Mouse (Mus musculus): ENCODE data around the gene Alkbh5. TPM values are rescaled to one million over a fixed set of nuclear protein-coding genes. Genes with fewer than 3 reads are reported as not detected.
"Not testable (repeated sequence)": the region's sequence is repeated elsewhere in the genome, so short reads cannot be mapped to it uniquely, and the experiment has no call there.

Alkbh5 gene
- polyA plus RNA-seq, 1 experiment from 2014 or later: 34.9 TPM

- ATAC-seq (ENCODE audit: insufficient number of reproducible peaks, low FRiP score, low TSS enrichment, low read depth) (no peak), DNase-seq (ENCODE audit: low spot score) (peak; percentile 55)
- no peaks in the 10 kb centered on the region for H3K27me3 ChIP-seq (ENCODE audit: control insufficient read depth, insufficient read depth, low read length)
- H3K36me3 ChIP-seq (ENCODE audit: control insufficient read depth, insufficient read depth, low read length): peaks cover 2% of the 10 kb centered on the region; the same call in 1 of the 2 replicates
- H3K9ac ChIP-seq (ENCODE audit: low read length): peak overlapping the region; percentile 92
- H3K4me3 ChIP-seq (ENCODE audit: low read depth, low read length): peak overlapping the region; percentile 97
- H3K9me3 ChIP-seq (ENCODE audit: control insufficient read depth, low read length): no peaks in the 10 kb centered on the region
- H3K27ac ChIP-seq (replicated peaks; ENCODE audit: low read depth, low read length): peak overlapping the region; percentile 96
- peaks cover 17% of the 10 kb centered on the region for H3K4me1 ChIP-seq (ENCODE audit: control insufficient read depth, insufficient read depth, low read length)
- under 1% methylated on average over 92 of the region's 93 CpGs for WGBS
- H3K4me2 ChIP-seq (ENCODE audit: low read depth, severe bottlenecking): peak overlapping the region; percentile 80
Measured at GRCm38 (mm10) chr11:60538371-60539281, 2.4 kb downstream of the Alkbh5 start.

GRCm38 (mm10) chr11:60539540-60539939 lies 3.4 kb downstream of the Alkbh5 start:
- H3K4me1 ChIP-seq (ENCODE audit: control insufficient read depth, insufficient read depth, low read length): peaks cover 17% of the 10 kb centered on the region
- 6% methylated on average over 2 of the region's 2 CpGs for WGBS

GRCm38 (mm10) chr11:60540002-60540610 lies 3.9 kb downstream of the Alkbh5 start:
- DNase-seq (ENCODE audit: low spot score): peak; percentile 24
- peak overlapping the region; percentile 52 for H3K9ac ChIP-seq (ENCODE audit: low read length)
- H3K27ac ChIP-seq (replicated peaks; ENCODE audit: low read depth, low read length): no peak overlapping the region
- peak overlapping the region; percentile 80 for H3K4me2 ChIP-seq (ENCODE audit: low read depth, severe bottlenecking)
- WGBS: 15% methylated on average over 4 of the region's 4 CpGs
- peaks cover 17% of the 10 kb centered on the region for H3K4me1 ChIP-seq (ENCODE audit: control insufficient read depth, insufficient read depth, low read length)
- ATAC-seq (ENCODE audit: insufficient number of reproducible peaks, low FRiP score, low TSS enrichment, low read depth): no peak
- peak overlapping the region; percentile 36 for H3K4me3 ChIP-seq (ENCODE audit: low read depth, low read length)
- no peaks in the 10 kb centered on the region for H3K9me3 ChIP-seq (ENCODE audit: control insufficient read depth, low read length)
- H3K27me3 ChIP-seq (ENCODE audit: control insufficient read depth, insufficient read depth, low read length): no peaks in the 10 kb centered on the region
- H3K36me3 ChIP-seq (ENCODE audit: control insufficient read depth, insufficient read depth, low read length): peaks cover 2% of the 10 kb centered on the region; the same call in 1 of the 2 replicates

More at GRCm38 (mm10) chr11:60539540-60539939, 3.4 kb downstream of the Alkbh5 start:
- no peaks in the 10 kb centered on the region for H3K9me3 ChIP-seq (ENCODE audit: control insufficient read depth, low read length)
- ATAC-seq (ENCODE audit: insufficient number of reproducible peaks, low FRiP score, low TSS enrichment, low read depth): no peak
- no peak for DNase-seq (ENCODE audit: low spot score)
- peak overlapping the region; percentile 92 for H3K9ac ChIP-seq (ENCODE audit: low read length)
- H3K27me3 ChIP-seq (ENCODE audit: control insufficient read depth, insufficient read depth, low read length): no peaks in the 10 kb centered on the region
- H3K36me3 ChIP-seq (ENCODE audit: control insufficient read depth, insufficient read depth, low read length): peaks cover 2% of the 10 kb centered on the region; the same call in 1 of the 2 replicates
- no peak overlapping the region for H3K27ac ChIP-seq (replicated peaks; ENCODE audit: low read depth, low read length)
- H3K4me3 ChIP-seq (ENCODE audit: low read depth, low read length): peak overlapping the region; percentile 97
- peak overlapping the region; percentile 80 for H3K4me2 ChIP-seq (ENCODE audit: low read depth, severe bottlenecking)

GRCm38 (mm10) chr11:60540761-60541160 lies 4.6 kb downstream of the Alkbh5 start:
- 92% methylated on average over 2 of the region's 2 CpGs for WGBS
- DNase-seq (ENCODE audit: low spot score): no peak
- Histone ChIP-seq H3K27me3 (ENCODE audit: control insufficient read depth, insufficient read depth, low read length) (no peaks in the 10 kb centered on the region), H3K4me2 (ENCODE audit: low read depth, severe bottlenecking) (peak overlapping the region; percentile 80), H3K4me1 (ENCODE audit: control insufficient read depth, insufficient read depth, low read length) (peaks cover 17% of the 10 kb centered on the region), H3K27ac (replicated peaks; ENCODE audit: low read depth, low read length) (no peak overlapping the region), H3K9ac (ENCODE audit: low read length) (no peak overlapping the region), H3K9me3 (ENCODE audit: control insufficient read depth, low read length) (no peaks in the 10 kb centered on the region), H3K36me3 (ENCODE audit: control insufficient read depth, insufficient read depth, low read length) (peaks cover 5% of the 10 kb centered on the region; the same call in 1 of the 2 replicates), H3K4me3 (ENCODE audit: low read depth, low read length) (peak overlapping the region; percentile 36; the same call in 1 of the 2 replicates)
- ATAC-seq (ENCODE audit: insufficient number of reproducible peaks, low FRiP score, low TSS enrichment, low read depth): no peak

GRCm38 (mm10) chr11:60541831-60542230 lies 5.7 kb downstream of the Alkbh5 start:
- Histone ChIP-seq H3K9me3 (ENCODE audit: control insufficient read depth, low read length) (no peaks in the 10 kb centered on the region), H3K4me3 (ENCODE audit: low read depth, low read length) (no peak overlapping the region), H3K27me3 (ENCODE audit: control insufficient read depth, insufficient read depth, low read length) (no peaks in the 10 kb centered on the region), H3K9ac (ENCODE audit: low read length) (no peak overlapping the region), H3K4me2 (ENCODE audit: low read depth, severe bottlenecking) (no peak overlapping the region), H3K27ac (replicated peaks; ENCODE audit: low read depth, low read length) (no peak overlapping the region), H3K4me1 (ENCODE audit: control insufficient read depth, insufficient read depth, low read length) (peaks cover 14% of the 10 kb centered on the region), H3K36me3 (ENCODE audit: control insufficient read depth, insufficient read depth, low read length) (peaks cover 5% of the 10 kb centered on the region; the same call in 1 of the 2 replicates)
- WGBS: 87% methylated on average over 6 of the region's 6 CpGs
- DNase-seq (ENCODE audit: low spot score) (no peak), ATAC-seq (ENCODE audit: insufficient number of reproducible peaks, low FRiP score, low TSS enrichment, low read depth) (no peak)

GRCm38 (mm10) chr11:60543211-60543610 lies 7.0 kb downstream of the Alkbh5 start:
- H3K9ac ChIP-seq (ENCODE audit: low read length); H3K9me3 ChIP-seq (ENCODE audit: control insufficient read depth, low read length); H3K27me3 ChIP-seq (ENCODE audit: control insufficient read depth, insufficient read depth, low read length); H3K36me3 ChIP-seq (ENCODE audit: control insufficient read depth, insufficient read depth, low read length); H3K27ac ChIP-seq (replicated peaks; ENCODE audit: low read depth, low read length); H3K4me2 ChIP-seq (ENCODE audit: low read depth, severe bottlenecking); DNase-seq (ENCODE audit: low spot score); ATAC-seq (ENCODE audit: insufficient number of reproducible peaks, low FRiP score, low TSS enrichment, low read depth); H3K4me3 ChIP-seq (ENCODE audit: low read depth, low read length): not testable (repeated sequence)
- H3K4me1 ChIP-seq (ENCODE audit: control insufficient read depth, insufficient read depth, low read length): peaks cover 14% of the 10 kb centered on the region
- WGBS: 86% methylated on average over 5 of the region's 5 CpGs

- H3K4me3 ChIP-seq (ENCODE audit: low read depth, low read length): no peak overlapping the region
- H3K27me3 ChIP-seq (ENCODE audit: control insufficient read depth, insufficient read depth, low read length): no peaks in the 10 kb centered on the region
- H3K36me3 ChIP-seq (ENCODE audit: control insufficient read depth, insufficient read depth, low read length): peaks cover 14% of the 10 kb centered on the region; the same call in 1 of the 2 replicates
- H3K9ac ChIP-seq (ENCODE audit: low read length): no peak overlapping the region
- H3K9me3 ChIP-seq (ENCODE audit: control insufficient read depth, low read length): no peaks in the 10 kb centered on the region
- no peak overlapping the region for H3K4me2 ChIP-seq (ENCODE audit: low read depth, severe bottlenecking)
- no peak overlapping the region for H3K27ac ChIP-seq (replicated peaks; ENCODE audit: low read depth, low read length)
- ATAC-seq (ENCODE audit: insufficient number of reproducible peaks, low FRiP score, low TSS enrichment, low read depth): no peak
- H3K4me1 ChIP-seq (ENCODE audit: control insufficient read depth, insufficient read depth, low read length): peaks cover 9% of the 10 kb centered on the region
- 86% methylated on average over 4 of the region's 4 CpGs for WGBS
- no peak for DNase-seq (ENCODE audit: low spot score)
Measured at GRCm38 (mm10) chr11:60545433-60545832, 9.3 kb downstream of the Alkbh5 start.

- H3K36me3 ChIP-seq (ENCODE audit: control insufficient read depth, insufficient read depth, low read length): peaks cover 16% of the 10 kb centered on the region; the same call in 1 of the 2 replicates
- H3K9me3 ChIP-seq (ENCODE audit: control insufficient read depth, low read length): no peaks in the 10 kb centered on the region
- H3K27ac ChIP-seq (replicated peaks; ENCODE audit: low read depth, low read length): no peak overlapping the region
- no peak for ATAC-seq (ENCODE audit: insufficient number of reproducible peaks, low FRiP score, low TSS enrichment, low read depth)
- no peaks in the 10 kb centered on the region for H3K27me3 ChIP-seq (ENCODE audit: control insufficient read depth, insufficient read depth, low read length)
- no peak overlapping the region for H3K9ac ChIP-seq (ENCODE audit: low read length)
- no peak overlapping the region for H3K4me2 ChIP-seq (ENCODE audit: low read depth, severe bottlenecking)
- no peak for DNase-seq (ENCODE audit: low spot score)
- no peaks in the 10 kb centered on the region for H3K4me1 ChIP-seq (ENCODE audit: control insufficient read depth, insufficient read depth, low read length)
- 93% methylated on average over 3 of the region's 3 CpGs for WGBS
- H3K4me3 ChIP-seq (ENCODE audit: low read depth, low read length): no peak overlapping the region
Measured at GRCm38 (mm10) chr11:60548112-60548511, 11.9 kb downstream of the Alkbh5 start.
